Mouse (Mus musculus): ENCODE data around the gene Fibp.

DNA sequence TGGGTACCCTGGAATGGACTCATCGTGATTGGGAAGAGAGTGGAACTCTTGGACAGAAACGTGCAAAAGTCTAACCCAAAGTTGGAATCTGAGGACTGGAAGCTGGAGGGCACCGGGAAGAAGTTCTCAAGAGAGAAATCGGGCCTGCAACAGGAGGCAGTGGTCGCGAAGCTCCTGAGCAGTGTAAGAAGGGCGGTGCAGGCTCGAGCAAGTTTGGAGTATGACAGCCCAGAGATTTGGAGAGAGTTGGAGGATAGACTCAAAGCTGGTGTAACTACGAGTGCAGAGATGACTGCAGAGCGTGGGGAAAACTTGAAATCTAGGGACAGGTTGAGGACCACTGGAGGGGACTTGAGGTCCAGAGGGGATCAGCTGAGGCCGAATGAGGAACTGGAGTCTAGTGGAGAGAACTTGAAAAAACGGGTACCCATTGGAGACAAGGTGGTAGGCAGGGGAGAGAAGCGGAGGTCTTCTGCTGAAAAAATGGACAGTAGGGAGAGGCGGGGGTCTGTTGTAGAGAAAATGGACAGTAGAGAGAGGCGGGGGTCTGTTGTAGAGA, 50.7 kb downstream of the Fibp start:
- TF ChIP-seq POLR2A (IDR thresholded peaks at IDR 0.05; ENCODE audit: low read depth, low read length) = no peak
- no peak for TF ChIP-seq CTCF (IDR thresholded peaks at IDR 0.05; ENCODE audit: borderline replicate concordance, insufficient read depth, low read length)
